Mouse (Mus musculus): ENCODE measurements at regions not wholly inside any gene's neighbourhood (a gene's known extent, or its start where the extent isn't known, plus 50 kb on each side); places are given as distances from the start of the nearest gene placed in this dataset.

DNA sequence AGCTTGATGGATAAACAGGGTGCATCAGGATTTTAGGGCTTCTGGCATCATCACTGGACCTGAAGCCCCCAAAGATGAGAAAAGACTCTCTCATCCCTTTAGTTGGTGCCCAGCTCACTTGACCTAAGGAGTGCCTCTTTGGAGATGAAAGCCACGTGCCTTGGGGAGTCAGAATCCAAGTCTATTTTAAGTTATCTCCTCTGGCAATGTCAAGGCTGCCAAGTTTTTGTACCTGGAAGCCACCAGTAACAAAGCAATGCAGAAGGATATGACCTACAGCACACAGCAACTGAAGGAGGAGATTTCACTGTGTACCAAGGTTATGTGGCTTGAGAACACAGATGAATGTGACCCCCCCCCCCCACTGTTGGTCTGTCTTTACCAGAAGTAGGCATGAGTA is 140.9 kb upstream of the N4bp1 start:
- H3K79me2 ChIP-seq (ENCODE audit: control insufficient read depth, insufficient read depth, low read length) = no peaks in the 10 kb centered on the region
- no peak overlapping the region for H3K4me3 ChIP-seq (ENCODE audit: insufficient read depth, low read depth, low read length)
- no peak overlapping the region for H3K27ac ChIP-seq (replicated peaks; ENCODE audit: insufficient read depth, low read depth, low read length)
- no peak for DNase-seq (ENCODE audit: extremely low read depth, low read depth, low spot score)
- 36% methylated on average over 1 of the region's 1 CpGs for WGBS
- no peak overlapping the region for H3K9ac ChIP-seq (ENCODE audit: low read depth, low read length)
- no peak for TF ChIP-seq CTCF (IDR thresholded peaks at IDR 0.05; ENCODE audit: low read depth, low read length)
- no peak for TF ChIP-seq POLR2A (IDR thresholded peaks at IDR 0.05; ENCODE audit: extremely low read depth, insufficient read depth, low read length)
- peaks cover 2% of the 10 kb centered on the region; the same call in 1 of the 2 replicates for H3K4me1 ChIP-seq (ENCODE audit: control insufficient read depth, insufficient read depth, low read length)
- H3K27me3 ChIP-seq (ENCODE audit: control insufficient read depth, insufficient read depth, low read length) = no peaks in the 10 kb centered on the region
- no peaks in the 10 kb centered on the region for H3K36me3 ChIP-seq (ENCODE audit: control insufficient read depth, insufficient read depth, low read length)

DNA sequence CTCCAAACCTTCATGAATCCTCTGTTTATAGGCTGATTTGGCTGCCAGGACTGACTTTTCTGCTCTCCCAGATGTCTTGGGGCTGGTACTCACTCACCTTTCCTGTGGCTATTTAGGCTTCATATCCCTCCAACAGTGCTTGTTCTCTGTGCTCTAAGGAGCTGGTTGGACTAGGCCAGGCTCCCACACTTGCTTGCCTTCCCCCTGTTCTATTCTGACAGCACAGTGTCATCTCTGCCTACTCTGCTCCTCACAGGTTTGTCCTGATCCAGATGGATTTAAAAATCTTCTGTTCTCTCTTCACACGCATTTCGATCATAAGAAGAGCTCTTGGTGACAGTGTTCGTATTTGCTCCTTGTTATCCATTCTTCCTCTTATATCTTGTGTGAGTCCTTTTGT is 134.7 kb upstream of the N4bp1 start:
- TF ChIP-seq POLR2A (IDR thresholded peaks at IDR 0.05; ENCODE audit: extremely low read depth, insufficient read depth, low read length) (no peak), CTCF (IDR thresholded peaks at IDR 0.05; ENCODE audit: low read depth, low read length) (no peak)

GRCm38 (mm10) chr8:86975546-86975945 is 90.5 kb upstream of the N4bp1 start:
- H3K27ac ChIP-seq (replicated peaks; ENCODE audit: insufficient read depth, low read depth, low read length) = no peak overlapping the region
- no peaks in the 10 kb centered on the region for H3K79me2 ChIP-seq (ENCODE audit: control insufficient read depth, insufficient read depth, low read length)
- DNase-seq (ENCODE audit: extremely low read depth, low read depth, low spot score) = no peak
- H3K4me1 ChIP-seq (ENCODE audit: control insufficient read depth, insufficient read depth, low read length) = no peaks in the 10 kb centered on the region
- TF ChIP-seq POLR2A (IDR thresholded peaks at IDR 0.05; ENCODE audit: extremely low read depth, insufficient read depth, low read length) (no peak), CTCF (IDR thresholded peaks at IDR 0.05; ENCODE audit: low read depth, low read length) (no peak)
- H3K36me3 ChIP-seq (ENCODE audit: control insufficient read depth, insufficient read depth, low read length) = no peaks in the 10 kb centered on the region
- 85% methylated on average over 1 of the region's 1 CpGs for WGBS
- H3K27me3 ChIP-seq (ENCODE audit: control insufficient read depth, insufficient read depth, low read length) = no peaks in the 10 kb centered on the region
- no peak overlapping the region for H3K4me3 ChIP-seq (ENCODE audit: insufficient read depth, low read depth, low read length)
- H3K9ac ChIP-seq (ENCODE audit: low read depth, low read length) = no peak overlapping the region

More for the DNA sequence above, 134.7 kb upstream of the N4bp1 start:
- Histone ChIP-seq H3K4me1 (ENCODE audit: control insufficient read depth, insufficient read depth, low read length) (no peaks in the 10 kb centered on the region), H3K27me3 (ENCODE audit: control insufficient read depth, insufficient read depth, low read length) (no peaks in the 10 kb centered on the region), H3K79me2 (ENCODE audit: control insufficient read depth, insufficient read depth, low read length) (no peaks in the 10 kb centered on the region), H3K9ac (ENCODE audit: low read depth, low read length) (no peak overlapping the region), H3K36me3 (ENCODE audit: control insufficient read depth, insufficient read depth, low read length) (no peaks in the 10 kb centered on the region), H3K27ac (replicated peaks; ENCODE audit: insufficient read depth, low read depth, low read length) (no peak overlapping the region), H3K4me3 (ENCODE audit: insufficient read depth, low read depth, low read length) (no peak overlapping the region)
- no peak for DNase-seq (ENCODE audit: extremely low read depth, low read depth, low spot score)
- WGBS = 93% methylated on average over 3 of the region's 3 CpGs

DNA sequence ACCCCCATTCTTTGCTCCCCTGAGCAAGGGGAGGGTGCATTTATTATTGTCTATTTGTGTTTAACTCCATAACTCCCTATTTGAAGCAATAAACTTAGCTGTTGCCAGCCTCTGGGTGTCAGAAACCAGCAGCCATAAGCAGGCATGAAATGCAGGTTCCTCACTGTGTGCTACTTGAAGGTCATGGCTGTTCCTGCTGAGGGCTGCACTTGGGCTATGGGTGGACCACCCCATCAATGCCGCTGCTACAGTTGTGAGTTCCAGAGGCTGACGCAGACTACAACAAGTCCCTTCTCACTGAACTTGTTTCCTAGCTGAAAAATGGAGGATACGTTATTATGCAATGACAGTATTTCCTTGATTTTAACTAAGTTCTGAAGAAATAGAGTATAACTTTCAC is 86.7 kb upstream of the N4bp1 start:
- Histone ChIP-seq H3K4me1 (ENCODE audit: control insufficient read depth, insufficient read depth, low read length) (no peaks in the 10 kb centered on the region), H3K79me2 (ENCODE audit: control insufficient read depth, insufficient read depth, low read length) (no peaks in the 10 kb centered on the region), H3K4me3 (ENCODE audit: insufficient read depth, low read depth, low read length) (no peak overlapping the region), H3K27me3 (ENCODE audit: control insufficient read depth, insufficient read depth, low read length) (no peaks in the 10 kb centered on the region), H3K36me3 (ENCODE audit: control insufficient read depth, insufficient read depth, low read length) (no peaks in the 10 kb centered on the region), H3K27ac (replicated peaks; ENCODE audit: insufficient read depth, low read depth, low read length) (no peak overlapping the region), H3K9ac (ENCODE audit: low read depth, low read length) (no peak overlapping the region)
- no peak for TF ChIP-seq CTCF (IDR thresholded peaks at IDR 0.05; ENCODE audit: low read depth, low read length)
- WGBS = 87% methylated on average over 3 of the region's 3 CpGs
- DNase-seq (ENCODE audit: extremely low read depth, low read depth, low spot score) = no peak

GRCm38 (mm10) chr8:86969051-86969450 is 84.0 kb upstream of the N4bp1 start:
- no peaks in the 10 kb centered on the region for H3K4me1 ChIP-seq (ENCODE audit: control insufficient read depth, insufficient read depth, low read length)
- 0 out of 2 replicates have a peak, but pooled peaks cover 3% of the 10 kb centered on the region for H3K27me3 ChIP-seq (ENCODE audit: control insufficient read depth, insufficient read depth, low read length)
- no peak for DNase-seq (ENCODE audit: extremely low read depth, low read depth, low spot score)
- no peaks in the 10 kb centered on the region for H3K36me3 ChIP-seq (ENCODE audit: control insufficient read depth, insufficient read depth, low read length)
- no peak overlapping the region for H3K27ac ChIP-seq (replicated peaks; ENCODE audit: insufficient read depth, low read depth, low read length)
- TF ChIP-seq POLR2A (IDR thresholded peaks at IDR 0.05; ENCODE audit: extremely low read depth, insufficient read depth, low read length) (no peak), CTCF (IDR thresholded peaks at IDR 0.05; ENCODE audit: low read depth, low read length) (no peak)
- WGBS = 80% methylated on average over 2 of the region's 2 CpGs
- H3K9ac ChIP-seq (ENCODE audit: low read depth, low read length) = no peak overlapping the region
- no peaks in the 10 kb centered on the region for H3K79me2 ChIP-seq (ENCODE audit: control insufficient read depth, insufficient read depth, low read length)
- no peak overlapping the region for H3K4me3 ChIP-seq (ENCODE audit: insufficient read depth, low read depth, low read length)

DNA sequence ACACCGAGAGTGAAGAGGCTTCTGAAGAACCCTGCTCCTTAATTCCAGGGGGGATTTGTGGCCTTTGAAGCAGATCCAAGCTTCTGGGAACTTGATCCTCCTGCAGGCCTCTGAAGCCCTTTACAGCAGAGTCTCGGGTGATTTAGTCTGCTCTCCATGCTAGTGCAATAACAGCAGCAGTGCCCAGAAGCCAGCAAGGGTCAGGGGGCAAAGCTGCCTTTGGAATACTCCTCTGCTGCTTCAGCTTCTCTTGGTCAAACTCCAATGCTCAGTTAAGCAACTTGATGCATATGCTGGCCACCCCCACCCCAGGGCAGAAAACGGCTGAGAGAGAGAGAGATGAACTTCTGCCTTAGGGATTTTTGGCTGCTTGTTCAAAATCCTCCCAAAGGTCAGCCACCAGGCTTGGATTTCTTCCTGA is 82.8 kb upstream of the N4bp1 start:
- H3K36me3 ChIP-seq (ENCODE audit: control insufficient read depth, insufficient read depth, low read length) = no peaks in the 10 kb centered on the region
- H3K79me2 ChIP-seq (ENCODE audit: control insufficient read depth, insufficient read depth, low read length) = no peaks in the 10 kb centered on the region
- TF ChIP-seq POLR2A (IDR thresholded peaks at IDR 0.05; ENCODE audit: extremely low read depth, insufficient read depth, low read length) = no peak
- TF ChIP-seq CTCF (IDR thresholded peaks at IDR 0.05; ENCODE audit: low read depth, low read length) = no peak
- H3K9ac ChIP-seq (ENCODE audit: low read depth, low read length) = no peak overlapping the region
- WGBS = 33% methylated on average over 3 of the region's 3 CpGs
- H3K27ac ChIP-seq (replicated peaks; ENCODE audit: insufficient read depth, low read depth, low read length) = no peak overlapping the region
- H3K27me3 ChIP-seq (ENCODE audit: control insufficient read depth, insufficient read depth, low read length) = 0 out of 2 replicates have a peak, but pooled peaks cover 3% of the 10 kb centered on the region
- DNase-seq (ENCODE audit: extremely low read depth, low read depth, low spot score) = peak; percentile 33
- no peaks in the 10 kb centered on the region for H3K4me1 ChIP-seq (ENCODE audit: control insufficient read depth, insufficient read depth, low read length)
- H3K4me3 ChIP-seq (ENCODE audit: insufficient read depth, low read depth, low read length) = no peak overlapping the region
